Mouse (Mus musculus) pancreas, adult 10 weeks (tissue): ENCODE results near the gene Ccng1. TPM values are rescaled to one million over a fixed set of nuclear protein-coding genes. Genes with fewer than 3 reads are reported as not detected.

Source experiments
- polyA plus RNA-seq: library from polyadenylated mRNA; stranded (reverse); fragments of 350-450 nt; fragmentation: Illumina TruSeq; extraction: RNeasy Lipid Tissue Mini Kit (QIAGEN cat#74804); gene quantifications from one replicate; pipeline ENCODE4 v1.2.3, GENCODE M21; 2015; ENCODE audit warnings: low read depth, low replicate concordance; ENCODE audit not compliant: insufficient read depth

Ccng1 gene
- polyA plus RNA-seq = 12.8 TPM

GRCm38 (mm10) chr11:40755109-40755627 is at the start of gene Ccng1:
Ccng1 (minus strand) TSS chr11:40755311.

DNA sequence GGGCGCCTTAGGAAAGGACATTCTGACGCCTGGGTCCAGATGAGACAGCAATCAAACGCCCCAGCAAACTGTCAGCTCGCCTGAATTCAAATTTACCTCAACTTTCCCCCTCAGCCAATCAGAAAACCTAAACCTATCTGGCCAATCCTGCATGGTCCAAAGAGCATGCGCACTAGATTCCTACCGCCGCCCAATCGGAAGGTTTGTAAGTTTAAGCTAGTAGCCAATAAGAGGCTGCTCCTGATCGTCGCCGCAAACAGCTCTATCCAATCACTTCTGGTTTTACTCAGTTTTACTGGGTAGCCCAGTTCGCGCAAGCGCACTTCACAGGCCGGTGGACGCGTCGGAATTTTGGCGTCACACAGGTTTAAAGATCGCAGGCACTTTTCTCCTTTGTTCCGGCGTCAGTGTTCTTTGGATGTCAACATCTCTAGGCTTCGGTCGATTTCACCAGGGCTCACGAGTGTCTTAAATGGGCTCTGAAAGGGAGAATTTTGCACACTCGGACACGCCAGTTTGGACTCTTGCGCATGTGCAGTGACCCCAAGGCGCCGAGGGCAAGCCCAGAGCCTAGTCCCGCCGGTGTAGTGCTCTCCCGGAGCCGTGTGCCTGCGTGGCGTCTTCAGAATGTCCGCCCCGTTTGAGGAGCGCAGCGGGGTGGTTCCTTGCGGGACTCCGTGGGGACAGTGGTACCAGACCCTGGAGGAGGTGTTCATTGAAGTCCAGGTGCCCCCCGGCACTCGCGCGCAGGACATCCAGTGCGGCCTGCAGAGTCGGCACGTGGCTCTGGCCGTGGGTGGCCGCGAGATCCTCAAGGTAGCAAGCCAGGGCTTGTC is 21.6 kb downstream of the Ccng1 start, which contains the start of the genes Hmmr and Nudcd2:
Gene Hmmr (minus strand): TSS at position 84 of the 836 bp plus-strand sequence.
Gene Nudcd2 (plus strand): TSS at position 329 of the 836 bp plus-strand sequence.

Other genes starting within 250 kb of the Ccng1 start
- 16.8 TPM for gene Mat2b, start 60.1 kb downstream of the Ccng1 start, polyA plus RNA-seq
- not detected for gene Hmmr, start 21.9 kb downstream of the Ccng1 start, polyA plus RNA-seq
- 7.4 TPM for gene Nudcd2, start 21.6 kb downstream of the Ccng1 start, polyA plus RNA-seq